Comparison of ENCODE assay signal across 26 mouse cellular contexts in the genomic region with DNA sequence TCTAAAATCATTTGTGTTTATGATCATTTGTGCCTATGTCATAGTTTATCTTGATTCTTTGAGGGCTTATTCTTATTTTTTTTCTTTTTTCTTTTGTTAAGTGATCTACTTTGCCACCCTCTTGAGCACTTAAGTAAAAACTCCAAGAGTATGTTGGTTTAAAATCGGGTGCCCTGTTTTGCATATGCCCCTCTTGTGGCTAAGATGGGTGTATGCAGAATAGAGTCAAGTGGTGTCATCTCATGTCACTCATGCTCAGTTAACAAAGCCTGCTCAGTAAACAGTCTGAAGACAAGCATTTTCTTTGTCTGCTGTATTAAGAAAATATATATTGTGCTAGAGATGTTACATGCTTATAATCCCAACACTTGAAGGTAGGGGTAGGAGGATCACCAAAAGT.
"Had no signal": no experiment of that assay in that cellular context is flagged by ENCODE, and none has a peak within 500 bp of the region (broad histone marks: within the 10 kb centered on the region; RNA-seq: fewer than 3 reads in every experiment).

No protein-coding gene starts in this region.

- H3K9me3 ChIP-seq: heart, embryonic 10.5 days; heart, embryonic 12.5 days; hindbrain, embryonic 10.5 days; hindbrain, embryonic 12.5 days; hindbrain, embryonic 15.5 days; kidney, embryonic 15.5 days; limb, embryonic 13.5 days; limb, embryonic 15.5 days; liver, embryonic 13.5 days had no signal

- H3K9ac ChIP-seq: forebrain, postnatal 0 days; heart, embryonic 12.5 days; hindbrain, embryonic 12.5 days; hindbrain, embryonic 15.5 days; kidney, embryonic 15.5 days; limb, embryonic 13.5 days; limb, embryonic 15.5 days; liver, embryonic 13.5 days had no signal

- H3K27ac ChIP-seq: gastrocnemius, adult 2 months; heart, embryonic 10.5 days; hindbrain, embryonic 10.5 days; hindbrain, embryonic 12.5 days; hindbrain, embryonic 15.5 days; hindbrain, postnatal 0 days; kidney, embryonic 15.5 days; kidney, postnatal 0 days; limb, embryonic 13.5 days; limb, embryonic 15.5 days; liver, embryonic 13.5 days had no signal

- ATAC-seq: forebrain, postnatal 0 days; hindbrain, postnatal 0 days had no signal

- H3K4me2 ChIP-seq: heart, embryonic 12.5 days; hindbrain, embryonic 12.5 days; hindbrain, embryonic 15.5 days; kidney, embryonic 15.5 days; limb, embryonic 13.5 days; limb, embryonic 15.5 days; liver, embryonic 13.5 days had no signal

- H3K36me3 ChIP-seq: heart, embryonic 10.5 days; limb, embryonic 13.5 days; liver, embryonic 13.5 days had no signal

- H3K27me3 ChIP-seq: heart, embryonic 12.5 days; hindbrain, embryonic 12.5 days; hindbrain, embryonic 15.5 days; kidney, embryonic 15.5 days; limb, embryonic 13.5 days; limb, embryonic 15.5 days; liver, embryonic 13.5 days had no signal

- H3K4me3 ChIP-seq: gastrocnemius, adult 2 months; heart, embryonic 10.5 days; heart, embryonic 12.5 days; hindbrain, embryonic 10.5 days; hindbrain, embryonic 12.5 days; hindbrain, embryonic 15.5 days; kidney, embryonic 15.5 days; limb, embryonic 13.5 days; limb, embryonic 15.5 days; liver, embryonic 13.5 days had no signal

- DNase-seq: forebrain, postnatal 0 days; gastrocnemius, adult 2 months; gastrocnemius, postnatal 10 days; gastrocnemius, postnatal 25 days; heart, adult 18-20 months; heart, postnatal 10 days; heart, postnatal 4 days; kidney, adult 11 months; kidney, adult 2 months; kidney, adult 9 months; kidney, postnatal 14 days; kidney, postnatal 36 days; layer of hippocampus, adult 9-11 months; layer of hippocampus, postnatal 36 days; left cerebral cortex, postnatal 4 days; liver, embryonic 13.5 days had no signal

- H3K4me1 ChIP-seq: heart, embryonic 10.5 days; heart, embryonic 12.5 days; hindbrain, embryonic 10.5 days; hindbrain, embryonic 12.5 days; hindbrain, embryonic 15.5 days; kidney, embryonic 15.5 days; limb, embryonic 13.5 days; limb, embryonic 15.5 days; liver, embryonic 13.5 days had no signal
